Mouse (Mus musculus) heart, embryonic 15.5 days (tissue): ENCODE results near the gene Grik1. TPM values are rescaled to one million over a fixed set of nuclear protein-coding genes. Genes with fewer than 3 reads are reported as not detected.

ENCODE experiments used
- ATAC-seq: fragments of 200-750 bp; cut with Nextera tagmentation; replicated peaks from 2 replicates; pipeline ENCODE4 v1.8.0; 2017; ENCODE audit warnings: low read depth, moderate TSS enrichment; ENCODE audit not compliant: insufficient number of reproducible peaks, insufficient read depth, low FRiP score
- H3K27ac ChIP-seq: fragments of 300-500 bp; sonication (generic); 2 replicates; pipeline ENCODE4 v1.5.1; 2015; ENCODE audit warnings: mild to moderate bottlenecking, inconsistent platforms
- H3K27me3 ChIP-seq: fragments of 300-500 bp; sonication (generic); 2 replicates; pipeline ENCODE4 v1.6.1; 2015; ENCODE audit warnings: inconsistent platforms
- H3K36me3 ChIP-seq: fragments of 300-500 bp; sonication (generic); 2 replicates; pipeline ENCODE4 v1.6.1; 2015; ENCODE audit warnings: mild to moderate bottlenecking, inconsistent platforms
- H3K4me1 ChIP-seq: fragments of 300-500 bp; sonication (generic); replicated peaks from 2 replicates; pipeline ENCODE4 v1.6.1; 2015; ENCODE audit warnings: inconsistent platforms
- H3K4me2 ChIP-seq: fragments of 300-500 bp; sonication (generic); 2 replicates; pipeline ENCODE4 v1.6.1; 2015; ENCODE audit warnings: inconsistent platforms, mild to moderate bottlenecking, moderate library complexity
- H3K4me3 ChIP-seq: fragments of 300-500 bp; sonication (generic); 2 replicates; pipeline ENCODE4 v1.5.1; 2015; ENCODE audit warnings: mild to moderate bottlenecking, inconsistent platforms
- H3K9ac ChIP-seq: fragments of 300-500 bp; sonication (generic); 2 replicates; pipeline ENCODE4 v1.6.1; 2015; ENCODE audit warnings: mild to moderate bottlenecking, inconsistent platforms
- H3K9me3 ChIP-seq: fragments of 300-500 bp; sonication (generic); replicated peaks from 2 replicates; pipeline ENCODE4 v1.6.1; 2016; ENCODE audit warnings: inconsistent platforms
- WGBS: fragments of 180-500 bp; shearing (Covaris S2); methylation state at CpG from one replicate; pipeline ENCODE4 v1.1.7; 2015; ENCODE audit warnings: mixed read lengths; 5-methylcytosine and 5-hydroxymethylcytosine counted together
- polyA plus RNA-seq: library from polyadenylated mRNA; unstranded; fragments of >200 nt; fragmentation: Nextera tagmentation; extraction: Ambion mirVana; gene quantifications from 2 replicates; pipeline ENCODE4 v1.2.1, GENCODE M21; 2015

Gene Grik1
- polyA plus RNA-seq, 1 experiment from 2014 or later = 0.23 TPM

GRCm38 (mm10) chr16:87848799-87849198, 441.3 kb downstream of the Grik1 start:
- no peak overlapping the region for H3K4me3 ChIP-seq
- ATAC-seq = no peak
- no peaks in the 10 kb centered on the region for H3K4me1 ChIP-seq
- no peak overlapping the region for H3K4me2 ChIP-seq
- H3K27ac ChIP-seq = no peak overlapping the region
- no peak overlapping the region for H3K9ac ChIP-seq
- no peaks in the 10 kb centered on the region for H3K9me3 ChIP-seq
- no peaks in the 10 kb centered on the region for H3K27me3 ChIP-seq
- H3K36me3 ChIP-seq = no peaks in the 10 kb centered on the region
- WGBS = 85% methylated on average over 3 of the region's 3 CpGs

Other genes starting within 250 kb of the Grik1 start
- gene Cldn17, start 216.7 kb upstream of the Grik1 start, polyA plus RNA-seq = not detected in 2 replicates